Mouse (Mus musculus) small intestine, adult 2 months (tissue): ENCODE measurements around the gene Dennd2d.

ENCODE experiments used
- CTCF ChIP-seq: fragments of 200-500 bp; IDR thresholded peaks from 2 replicates; pipeline ENCODE4 v1.5.1; 2012; ENCODE audit warnings: low read depth, mild to moderate bottlenecking, control low read depth, inconsistent platforms, low read length, moderate library complexity, mixed read lengths; ENCODE audit not compliant: insufficient replicate concordance, insufficient read length; ENCODE audit errors: extremely low read depth
- POLR2A ChIP-seq: fragments of 200-500 bp; IDR thresholded peaks from 2 replicates; pipeline ENCODE4 v1.6.1; 2012; ENCODE audit warnings: low read depth, mild to moderate bottlenecking, control low read depth, inconsistent platforms, low read length, moderate library complexity

GRCm38 (mm10) chr3:106515016-106515415 lies 32.8 kb downstream of the Dennd2d start:
- TF ChIP-seq POLR2A, result no peak
- no peak for TF ChIP-seq CTCF
